Mouse (Mus musculus): ENCODE measurements around the gene Cd83. TPM values are rescaled to one million over a fixed set of nuclear protein-coding genes. Genes with fewer than 3 reads are reported as not detected.

The Cd83 gene
- polyA plus RNA-seq, 1 experiment from 2014 or later = 3.0 TPM

- no peak for DNase-seq (ENCODE audit: low spot score)
- no peaks in the 10 kb centered on the region for H3K4me1 ChIP-seq
- 78% methylated on average over 4 of the region's 4 CpGs for WGBS
- no peak overlapping the region for H3K4me3 ChIP-seq
- H3K27ac ChIP-seq = no peak overlapping the region
- H3K36me3 ChIP-seq = no peaks in the 10 kb centered on the region
- H3K9me3 ChIP-seq = no peaks in the 10 kb centered on the region
- H3K27me3 ChIP-seq (ENCODE audit: insufficient read depth, poor library complexity, severe bottlenecking) = no peaks in the 10 kb centered on the region
These were observed 37.7 kb downstream of the Cd83 start for GRCm38 (mm10) chr13:43822306-43822705.

- 41% methylated on average over 5 of the region's 5 CpGs for WGBS
- Histone ChIP-seq H3K27me3 (ENCODE audit: insufficient read depth, poor library complexity, severe bottlenecking) (no peaks in the 10 kb centered on the region), H3K4me1 (no peaks in the 10 kb centered on the region; the same call in 1 of the 2 replicates), H3K9me3 (no peaks in the 10 kb centered on the region), H3K4me3 (no peak overlapping the region), H3K36me3 (no peaks in the 10 kb centered on the region), H3K27ac (no peak overlapping the region)
- no peak for DNase-seq (ENCODE audit: low spot score)
These were observed 44.1 kb downstream of the Cd83 start for GRCm38 (mm10) chr13:43828648-43829047.

DNA sequence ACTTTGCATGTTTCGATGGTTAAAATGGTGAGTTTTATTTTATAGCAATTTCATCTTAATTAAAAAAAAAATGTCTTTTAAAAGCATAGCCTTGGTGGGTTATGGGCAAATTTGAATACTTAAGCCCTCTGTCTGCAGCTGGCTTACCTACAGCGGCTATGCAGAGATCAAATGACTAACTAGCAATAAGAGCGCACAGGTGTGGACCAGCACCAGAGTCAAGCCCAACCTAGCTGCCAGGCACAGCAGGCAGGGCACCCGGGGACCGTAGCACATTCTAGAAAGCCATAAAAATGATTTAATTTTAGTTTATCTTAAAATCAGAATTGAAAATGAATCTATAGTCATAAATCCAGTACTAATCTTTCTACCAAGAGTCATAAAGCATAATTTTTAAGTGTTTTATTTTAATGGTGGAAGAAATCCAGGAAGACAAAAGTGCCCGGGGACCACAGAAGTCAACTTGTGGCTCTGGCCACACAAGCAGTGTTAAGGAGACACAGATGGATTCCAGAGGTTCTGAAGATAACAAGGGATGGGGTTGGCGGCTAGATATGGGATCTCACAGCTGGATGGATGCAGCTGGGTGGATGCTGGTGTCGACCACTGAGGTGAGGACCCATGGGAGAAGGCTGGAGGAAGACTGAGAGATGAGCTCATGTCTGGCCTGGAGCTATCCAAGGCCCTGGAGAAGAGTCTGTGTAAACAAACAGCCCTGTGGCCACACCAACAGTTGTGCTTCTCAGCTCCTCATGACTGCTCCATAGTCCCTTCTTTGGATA is 46.5 kb downstream of the Cd83 start:
- Histone ChIP-seq H3K27ac (no peak overlapping the region), H3K27me3 (ENCODE audit: insufficient read depth, poor library complexity, severe bottlenecking) (no peaks in the 10 kb centered on the region), H3K9me3 (no peaks in the 10 kb centered on the region), H3K4me1 (no peaks in the 10 kb centered on the region; the same call in 1 of the 2 replicates), H3K4me3 (no peak overlapping the region), H3K36me3 (no peaks in the 10 kb centered on the region)
- 76% methylated on average over 8 of the region's 8 CpGs for WGBS
- no peak for DNase-seq (ENCODE audit: low spot score)

DNA sequence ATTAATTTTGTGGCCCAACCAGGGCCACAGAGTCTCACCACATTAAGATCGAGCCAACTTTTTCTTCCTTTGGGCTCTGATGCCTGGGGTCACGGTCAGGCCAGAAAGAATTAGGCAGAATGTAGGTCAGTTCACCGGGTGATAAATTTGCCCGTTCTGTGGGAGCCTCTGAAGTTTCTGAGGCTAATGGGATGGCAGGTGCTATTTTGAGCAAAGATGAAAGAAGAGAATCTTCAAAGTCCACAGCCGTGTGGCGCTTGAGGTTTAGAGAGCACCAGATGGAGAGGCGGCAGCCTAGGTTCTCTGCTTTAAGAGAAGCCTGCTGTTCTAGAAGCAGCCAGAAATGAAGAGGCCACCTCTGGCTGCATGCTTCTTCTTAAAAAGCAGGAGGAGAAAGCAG is 48.2 kb downstream of the Cd83 start:
- WGBS = 44% methylated on average over 7 of the region's 7 CpGs
- H3K36me3 ChIP-seq = no peaks in the 10 kb centered on the region
- H3K4me1 ChIP-seq = peaks cover 5% of the 10 kb centered on the region
- H3K27me3 ChIP-seq (ENCODE audit: insufficient read depth, poor library complexity, severe bottlenecking) = no peaks in the 10 kb centered on the region
- H3K4me3 ChIP-seq = no peak overlapping the region
- DNase-seq (ENCODE audit: low spot score) = no peak
- no peak overlapping the region for H3K27ac ChIP-seq
- H3K9me3 ChIP-seq = no peaks in the 10 kb centered on the region

- no peak overlapping the region for H3K4me3 ChIP-seq
- H3K36me3 ChIP-seq = no peaks in the 10 kb centered on the region
- WGBS = 35% methylated on average over 8 of the region's 8 CpGs
- H3K9me3 ChIP-seq = no peaks in the 10 kb centered on the region
- no peak overlapping the region for H3K27ac ChIP-seq
- no peaks in the 10 kb centered on the region for H3K27me3 ChIP-seq (ENCODE audit: insufficient read depth, poor library complexity, severe bottlenecking)
- peaks cover 5% of the 10 kb centered on the region for H3K4me1 ChIP-seq
- DNase-seq (ENCODE audit: low spot score) = no peak
These were observed 51.8 kb downstream of the Cd83 start for GRCm38 (mm10) chr13:43836376-43836775.

- DNase-seq (ENCODE audit: low spot score) = no peak
- Histone ChIP-seq H3K36me3 (no peaks in the 10 kb centered on the region), H3K9me3 (no peaks in the 10 kb centered on the region), H3K27me3 (ENCODE audit: insufficient read depth, poor library complexity, severe bottlenecking) (no peaks in the 10 kb centered on the region), H3K27ac (no peak overlapping the region), H3K4me3 (no peak overlapping the region), H3K4me1 (peaks cover 5% of the 10 kb centered on the region)
- 45% methylated on average over 4 of the region's 4 CpGs for WGBS
These were observed 53.2 kb downstream of the Cd83 start for GRCm38 (mm10) chr13:43837812-43838211.

- WGBS = 80% methylated on average over 5 of the region's 5 CpGs
- Histone ChIP-seq H3K9me3 (no peaks in the 10 kb centered on the region), H3K27me3 (ENCODE audit: insufficient read depth, poor library complexity, severe bottlenecking) (no peaks in the 10 kb centered on the region)
These were observed 60.6 kb downstream of the Cd83 start for GRCm38 (mm10) chr13:43845151-43845550.

GRCm38 (mm10) chr13:43847186-43847585 is 62.6 kb downstream of the Cd83 start:
- no peaks in the 10 kb centered on the region for H3K9me3 ChIP-seq
- 85% methylated on average over 7 of the region's 7 CpGs for WGBS
- no peak overlapping the region for H3K4me3 ChIP-seq
- DNase-seq (ENCODE audit: low spot score) = no peak
- peaks cover 3% of the 10 kb centered on the region; the same call in 1 of the 2 replicates for H3K4me1 ChIP-seq
- H3K27ac ChIP-seq = no peak overlapping the region
- no peaks in the 10 kb centered on the region for H3K36me3 ChIP-seq
- H3K27me3 ChIP-seq (ENCODE audit: insufficient read depth, poor library complexity, severe bottlenecking) = no peaks in the 10 kb centered on the region

More at GRCm38 (mm10) chr13:43845151-43845550, 60.6 kb downstream of the Cd83 start:
- Histone ChIP-seq H3K36me3 (no peaks in the 10 kb centered on the region), H3K4me3 (no peak overlapping the region), H3K4me1 (peaks cover 3% of the 10 kb centered on the region; the same call in 1 of the 2 replicates), H3K27ac (no peak overlapping the region)
- no peak for DNase-seq (ENCODE audit: low spot score)

DNA sequence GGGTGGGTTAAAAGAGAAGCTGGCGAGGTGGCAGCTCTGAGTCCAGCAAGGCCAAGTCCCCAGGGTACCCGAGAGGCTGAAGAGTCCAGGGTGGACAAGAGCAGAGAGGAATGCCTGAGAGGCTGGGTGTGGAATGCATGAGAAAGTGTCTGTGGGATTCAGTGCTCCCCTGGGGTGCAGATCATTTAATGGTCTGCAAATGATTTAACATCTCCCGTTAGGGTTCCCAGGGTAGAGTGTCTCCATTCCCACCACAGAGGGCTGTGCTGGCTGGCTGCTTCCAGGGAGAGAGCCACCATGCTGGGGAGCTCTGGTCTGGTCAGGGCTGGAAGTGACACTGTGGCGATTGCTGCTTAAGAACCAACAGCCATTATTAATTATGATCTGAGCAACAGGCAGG is 65.2 kb downstream of the Cd83 start:
- Histone ChIP-seq H3K9me3 (no peaks in the 10 kb centered on the region), H3K36me3 (no peaks in the 10 kb centered on the region), H3K27me3 (ENCODE audit: insufficient read depth, poor library complexity, severe bottlenecking) (no peaks in the 10 kb centered on the region), H3K27ac (no peak overlapping the region), H3K4me1 (peaks cover 3% of the 10 kb centered on the region; the same call in 1 of the 2 replicates), H3K4me3 (no peak overlapping the region)
- WGBS = 36% methylated on average over 4 of the region's 4 CpGs
- DNase-seq (ENCODE audit: low spot score) = peak; percentile 68

GRCm38 (mm10) chr13:43851108-43851507 is 66.5 kb downstream of the Cd83 start:
- DNase-seq (ENCODE audit: low spot score) = peak; percentile 35
- H3K4me1 ChIP-seq = peaks cover 3% of the 10 kb centered on the region; the same call in 1 of the 2 replicates
- no peak overlapping the region for H3K27ac ChIP-seq
- H3K9me3 ChIP-seq = no peaks in the 10 kb centered on the region
- H3K36me3 ChIP-seq = no peaks in the 10 kb centered on the region
- H3K27me3 ChIP-seq (ENCODE audit: insufficient read depth, poor library complexity, severe bottlenecking) = no peaks in the 10 kb centered on the region
- no peak overlapping the region for H3K4me3 ChIP-seq
- WGBS = 80% methylated on average over 4 of the region's 4 CpGs

Other genes with a start within 250 kb of the Cd83 start
- gene Mcur1, start 224.6 kb upstream of the Cd83 start, polyA plus RNA-seq (2016; fragmentation: Nextera tagmentation; extraction: Ambion mirVana) = 13.6 and 15.2 TPM in 2 replicates
- 1.4 and 1.5 TPM in 2 replicates for gene Rnf182, start 169.1 kb upstream of the Cd83 start, polyA plus RNA-seq (2016; fragmentation: Nextera tagmentation; extraction: Ambion mirVana)